In the genomic region with DNA sequence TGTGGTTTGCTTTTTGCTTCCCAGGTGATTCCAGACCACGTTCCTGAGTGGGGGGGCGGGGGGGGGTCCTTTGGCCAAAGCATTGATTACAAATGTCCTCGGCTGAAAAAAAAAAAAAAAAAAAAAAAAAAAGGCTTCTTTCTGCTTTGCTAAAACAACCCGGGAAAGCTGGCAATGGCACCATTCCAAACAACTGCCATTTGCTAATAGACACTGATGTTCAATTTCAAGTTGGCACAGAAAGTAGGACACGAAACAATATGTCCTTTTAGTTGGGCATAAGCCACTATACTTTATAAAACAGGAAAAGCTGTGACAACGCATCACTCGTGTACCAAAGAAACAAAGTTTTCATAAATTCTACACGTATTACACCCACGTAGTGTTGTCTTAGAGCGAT, we compare ENCODE assay signal across 24 mouse cellular contexts. TPM values are rescaled to one million over a fixed set of nuclear protein-coding genes. Genes with fewer than 3 reads are reported as not detected.
DNase-seq lines count a peak whose midpoint lies in the region; ATAC-seq and TF ChIP-seq lines count a peak whose summit lies in the region.
"Had no signal": no experiment of that assay in that cellular context is flagged by ENCODE, and none has a peak within 500 bp of the region (broad histone marks: within the 10 kb centered on the region; RNA-seq: fewer than 3 reads in every experiment).

No protein-coding gene starts in this region.

- H3K4me3 ChIP-seq in hindbrain, embryonic 14.5 days (replicated peaks; ENCODE audit: low read length): no peak overlapping the region
- H3K4me3 ChIP-seq in hindbrain, embryonic 12.5 days: no peak overlapping the region
- no peak overlapping the region for H3K4me3 ChIP-seq in midbrain, postnatal 0 days (ENCODE audit: low read depth, low read length)
- H3K4me3 ChIP-seq in midbrain, embryonic 11.5 days (ENCODE audit: low read depth, low read length): no peak overlapping the region
- no peak overlapping the region for H3K4me3 ChIP-seq in forebrain, postnatal 0 days (ENCODE audit: low read depth, low read length)
- H3K4me3 ChIP-seq: midbrain, embryonic 10.5 days; myocyte; neural tube, embryonic 15.5 days; stomach, embryonic 15.5 days had no signal

- no peaks in the 10 kb centered on the region for H3K9me3 ChIP-seq in hindbrain, embryonic 14.5 days (ENCODE audit: control insufficient read depth, low read length)
- H3K9me3 ChIP-seq in hindbrain, embryonic 12.5 days (replicated peaks): no peaks in the 10 kb centered on the region
- no peaks in the 10 kb centered on the region for H3K9me3 ChIP-seq in midbrain, postnatal 0 days (ENCODE audit: low read length)
- no peaks in the 10 kb centered on the region for H3K9me3 ChIP-seq in midbrain, embryonic 11.5 days (ENCODE audit: control insufficient read depth, low read length)
- no peaks in the 10 kb centered on the region for H3K9me3 ChIP-seq in forebrain, postnatal 0 days (ENCODE audit: low read length)
- H3K9me3 ChIP-seq: midbrain, embryonic 10.5 days; neural tube, embryonic 15.5 days; stomach, embryonic 15.5 days had no signal

- H3K27ac ChIP-seq in hindbrain, embryonic 14.5 days: no peak overlapping the region
- no peak overlapping the region for H3K27ac ChIP-seq in hindbrain, embryonic 12.5 days
- H3K27ac ChIP-seq in midbrain, postnatal 0 days (ENCODE audit: low read depth, low read length): no peak overlapping the region
- no peak overlapping the region for H3K27ac ChIP-seq in midbrain, embryonic 11.5 days (ENCODE audit: low read depth, low read length)
- no peak overlapping the region for H3K27ac ChIP-seq in forebrain, postnatal 0 days (ENCODE audit: low read depth, low read length)
- H3K27ac ChIP-seq: midbrain, embryonic 10.5 days; neural tube, embryonic 15.5 days; stomach, embryonic 15.5 days had no signal

- DNase-seq in hindbrain, embryonic 14.5 days (ENCODE audit: low spot score): peak; percentile 44
- peak; percentile 44 for DNase-seq in midbrain, postnatal 0 days (ENCODE audit: low spot score)
- no peak for DNase-seq in midbrain, embryonic 11.5 days (ENCODE audit: low spot score, missing footprints)
- peak; percentile 31 for DNase-seq in forebrain, postnatal 0 days
- peak; percentile 22 to 47 for DNase-seq in layer of hippocampus, postnatal 14 days (ENCODE audit: low spot score in 2 of 2)
- no peak for DNase-seq in embryo, embryonic 9.5 days (ENCODE audit: extremely low spot score)
- DNase-seq: adrenal gland, postnatal 25 days; cerebellum, adult 9-10 months; gastrocnemius, postnatal 25 days; kidney, adult 8-10 months; kidney, postnatal 25 days; lung, adult 18-20 months; lung, postnatal 36 days; spleen, adult 18-20 months; thymus, adult 2 months had no signal

- no peak overlapping the region for H3K4me2 ChIP-seq in hindbrain, embryonic 14.5 days (replicated peaks)
- H3K4me2 ChIP-seq in hindbrain, embryonic 12.5 days (replicated peaks): no peak overlapping the region
- H3K4me2 ChIP-seq in midbrain, postnatal 0 days (ENCODE audit: low read depth, low read length, poor library complexity, severe bottlenecking): no peak overlapping the region
- no peak overlapping the region for H3K4me2 ChIP-seq in midbrain, embryonic 11.5 days
- peak overlapping the region; percentile 31 for H3K4me2 ChIP-seq in forebrain, postnatal 0 days (ENCODE audit: low read depth)
- H3K4me2 ChIP-seq: neural tube, embryonic 15.5 days; stomach, embryonic 15.5 days had no signal

- H3K9ac ChIP-seq in hindbrain, embryonic 14.5 days: no peak overlapping the region
- H3K9ac ChIP-seq in hindbrain, embryonic 12.5 days: no peak overlapping the region
- H3K9ac ChIP-seq in midbrain, postnatal 0 days (replicated peaks; ENCODE audit: low read length, poor library complexity, severe bottlenecking): no peak overlapping the region
- H3K9ac ChIP-seq in midbrain, embryonic 11.5 days (ENCODE audit: low read length): no peak overlapping the region
- H3K9ac ChIP-seq in forebrain, postnatal 0 days: no peak overlapping the region
- H3K9ac ChIP-seq: neural tube, embryonic 15.5 days; stomach, embryonic 15.5 days had no signal

- no peaks in the 10 kb centered on the region for H3K36me3 ChIP-seq in hindbrain, embryonic 14.5 days (replicated peaks; ENCODE audit: control insufficient read depth, insufficient read depth)
- H3K36me3 ChIP-seq in hindbrain, embryonic 12.5 days: no peaks in the 10 kb centered on the region
- H3K36me3 ChIP-seq in midbrain, postnatal 0 days (ENCODE audit: insufficient read depth, low read length): no peaks in the 10 kb centered on the region
- H3K36me3 ChIP-seq in midbrain, embryonic 11.5 days (ENCODE audit: control insufficient read depth, insufficient read depth, low read length): no peaks in the 10 kb centered on the region
- no peaks in the 10 kb centered on the region for H3K36me3 ChIP-seq in forebrain, postnatal 0 days (ENCODE audit: insufficient read depth)
- H3K36me3 ChIP-seq: neural tube, embryonic 15.5 days; stomach, embryonic 15.5 days had no signal

- 71% methylated on average over 10 of the region's 10 CpGs for WGBS in hindbrain, embryonic 14.5 days
- WGBS in hindbrain, embryonic 12.5 days: 82% methylated on average over 10 of the region's 10 CpGs
- 74% methylated on average over 10 of the region's 10 CpGs for WGBS in midbrain, postnatal 0 days
- 84% methylated on average over 10 of the region's 10 CpGs for WGBS in midbrain, embryonic 11.5 days
- WGBS in forebrain, postnatal 0 days: 35% methylated on average over 10 of the region's 10 CpGs

- no peak for ATAC-seq in hindbrain, embryonic 14.5 days (ENCODE audit: low FRiP score)
- no peak for ATAC-seq in hindbrain, embryonic 12.5 days (ENCODE audit: low FRiP score)
- no peak for ATAC-seq in midbrain, postnatal 0 days (ENCODE audit: low FRiP score)
- ATAC-seq in midbrain, embryonic 11.5 days (ENCODE audit: low FRiP score): no peak
- ATAC-seq in forebrain, postnatal 0 days: no peak
- ATAC-seq: inflammation-experienced regulatory T-cells, adult 6 months; Patski had no signal

- H3K4me1 ChIP-seq in hindbrain, embryonic 14.5 days (replicated peaks; ENCODE audit: control insufficient read depth, insufficient read depth, low read length): peaks cover 9% of the 10 kb centered on the region; the same call in 1 of the 2 replicates
- H3K4me1 ChIP-seq in hindbrain, embryonic 12.5 days: no peaks in the 10 kb centered on the region
- H3K4me1 ChIP-seq in midbrain, postnatal 0 days (ENCODE audit: insufficient read depth, low read length): no peaks in the 10 kb centered on the region
- no peaks in the 10 kb centered on the region for H3K4me1 ChIP-seq in midbrain, embryonic 11.5 days (ENCODE audit: control insufficient read depth, insufficient read depth, low read length)
- peaks cover 3% of the 10 kb centered on the region; the same call in 1 of the 2 replicates for H3K4me1 ChIP-seq in forebrain, postnatal 0 days (ENCODE audit: insufficient read depth)
- H3K4me1 ChIP-seq: midbrain, embryonic 10.5 days; stomach, embryonic 15.5 days had no signal

- no peaks in the 10 kb centered on the region for H3K27me3 ChIP-seq in hindbrain, embryonic 14.5 days (ENCODE audit: control insufficient read depth, insufficient read depth, low read length)
- H3K27me3 ChIP-seq in hindbrain, embryonic 12.5 days: no peaks in the 10 kb centered on the region
- no peaks in the 10 kb centered on the region for H3K27me3 ChIP-seq in midbrain, postnatal 0 days (ENCODE audit: insufficient read depth, low read length)
- no peaks in the 10 kb centered on the region for H3K27me3 ChIP-seq in midbrain, embryonic 11.5 days (ENCODE audit: control insufficient read depth, insufficient read depth, low read length)
- H3K27me3 ChIP-seq in forebrain, postnatal 0 days (ENCODE audit: insufficient read depth, low read length): no peaks in the 10 kb centered on the region
- H3K27me3 ChIP-seq: neural tube, embryonic 15.5 days; Patski; stomach, embryonic 15.5 days had no signal

- TF ChIP-seq CTCF in midbrain, postnatal 0 days (IDR thresholded peaks at IDR 0.05): no peak
- no peak for TF ChIP-seq CTCF in forebrain, postnatal 0 days (IDR thresholded peaks at IDR 0.05; ENCODE audit: low read depth)

RNA-seq across cellular contexts. Expression of a gene that starts 36.6 kb away (rescaled TPM):
- 11.3 and 12.3 TPM in 2 replicates for polyA plus RNA-seq in hindbrain, embryonic 14.5 days (2014; fragmentation: Nextera tagmentation; extraction: Ambion mirVana)
- 25.2 and 25.5 TPM in 2 replicates for polyA plus RNA-seq in hindbrain, embryonic 12.5 days (2016; fragmentation: Nextera tagmentation; extraction: Ambion mirVana)
- total RNA-seq in midbrain, postnatal 0 days (2014; rRNA removed): 19.2 and 23.5 TPM in 2 replicates
- polyA plus RNA-seq in midbrain, postnatal 0 days (2015; fragmentation: Nextera tagmentation; extraction: Ambion mirVana): 5.4 and 5.6 TPM in 2 replicates
- polyA plus RNA-seq in midbrain, embryonic 11.5 days (2014; fragmentation: Nextera tagmentation; extraction: Ambion mirVana): 38.7 and 43.6 TPM in 2 replicates
- 6.5 and 14.4 TPM in 2 replicates for total RNA-seq in forebrain, postnatal 0 days (2014; rRNA removed)
- 1.6 and 3.5 TPM in 2 replicates for polyA plus RNA-seq in forebrain, postnatal 0 days (2015; fragmentation: Nextera tagmentation; extraction: Ambion mirVana)
- 1 to 10 TPM; 7.7 to 9.1 TPM for total RNA-seq in layer of hippocampus, postnatal 14 days (2021)
- total RNA-seq: adrenal gland, postnatal 25 days; gastrocnemius, postnatal 25 days had no signal
- polyA plus RNA-seq: C2C12; liver, adult 2 months had no signal

Comparison
In these comparisons a context has a peak if more than half of its experiments do, and no peak if none do; other contexts are left out.
1. DNase-seq: peak in hindbrain, embryonic 14.5 days (single experiment), midbrain, postnatal 0 days (single experiment), forebrain, postnatal 0 days (single experiment) and layer of hippocampus, postnatal 14 days (2 of 2); none in midbrain, embryonic 11.5 days (single experiment) and embryo, embryonic 9.5 days (single experiment).